Mouse (Mus musculus) liver, adult 10 weeks (tissue): ENCODE data around the gene Tom1. TPM values are rescaled to one million over a fixed set of nuclear protein-coding genes. Genes with fewer than 3 reads are reported as not detected.

Experiments used
- polyA plus RNA-seq: library from polyadenylated mRNA; stranded (reverse); fragments of 350-450 nt; fragmentation: Illumina TruSeq; extraction: RNeasy Lipid Tissue Mini Kit (QIAGEN cat#74804); gene quantifications from one replicate; pipeline ENCODE4 v1.2.3, GENCODE M21; 2014; ENCODE audit warnings: low read depth, low replicate concordance

The Tom1 gene
- 1.7 TPM for polyA plus RNA-seq

GRCm38 (mm10) chr8:75033511-75034243 is at the start of gene Tom1:
TSS of gene Tom1 (plus strand) at chr8:75033705.

GRCm38 (mm10) chr8:74993081-74993474 is 40.4 kb upstream of the Tom1 start, which contains the start of gene Hmgxb4:
TSS of gene Hmgxb4 (plus strand) at chr8:74993356.

GRCm38 (mm10) chr8:75093399-75094156 is 60.1 kb downstream of the Tom1 start, which contains the start of gene Hmox1:
TSS of gene Hmox1 (plus strand) at chr8:75093621.

GRCm38 (mm10) chr8:75109236-75109967 is 75.9 kb downstream of the Tom1 start, which contains the start of gene Mcm5:
TSS of gene Mcm5 (plus strand) at chr8:75109569.

Other genes with a start within 250 kb of the Tom1 start
- not detected for gene Isx, start 160.5 kb upstream of the Tom1 start, polyA plus RNA-seq
- 5.4 TPM for gene Hmgxb4, start 40.3 kb upstream of the Tom1 start, polyA plus RNA-seq
- gene Hmox1, start 59.9 kb downstream of the Tom1 start, polyA plus RNA-seq = 7.0 TPM
- gene Mcm5, start 75.9 kb downstream of the Tom1 start, polyA plus RNA-seq = not detected
- not detected for gene Rasd2, start 180.2 kb downstream of the Tom1 start, polyA plus RNA-seq